Mouse (Mus musculus) myocyte (in vitro differentiated cells): ENCODE data around the gene Nelfa. TPM values are rescaled to one million over a fixed set of nuclear protein-coding genes. Genes with fewer than 3 reads are reported as not detected.

Experiments
- H3K27me3 ChIP-seq: one replicate; pipeline ENCODE4 v1.6.1; 2011; ENCODE audit not compliant: control insufficient read depth, insufficient read depth, insufficient read length
- H3K36me3 ChIP-seq: one replicate; pipeline ENCODE4 v1.6.1; 2011; ENCODE audit not compliant: control insufficient read depth, insufficient read depth
- H3K4me2 ChIP-seq: one replicate; pipeline ENCODE4 v1.6.1; 2011; ENCODE audit warnings: low read depth, control low read depth
- H3K4me3 ChIP-seq: one replicate; pipeline ENCODE4 v1.5.1; 2011; ENCODE audit warnings: mild to moderate bottlenecking, control low read depth, moderate library complexity
- H3K79me2 ChIP-seq: one replicate; pipeline ENCODE4 v1.6.1; 2011; ENCODE audit not compliant: control insufficient read depth, insufficient read depth
- H3ac ChIP-seq: one replicate; pipeline ENCODE4 v1.6.1; 2011; ENCODE audit not compliant: control insufficient read depth, insufficient read length
- CEBPB ChIP-seq: IDR thresholded peaks from 2 replicates; pipeline ENCODE4 v1.6.1; 2011; ENCODE audit warnings: mild to moderate bottlenecking, moderate library complexity; ENCODE audit not compliant: poor library complexity, insufficient read depth, severe bottlenecking
- E2F4 ChIP-seq: IDR thresholded peaks from one replicate; pipeline ENCODE4 v1.6.1; 2011; ENCODE audit warnings: mild to moderate bottlenecking, control low read depth, moderate library complexity; ENCODE audit not compliant: insufficient read depth
- MAX ChIP-seq: IDR thresholded peaks from one replicate; pipeline ENCODE4 v1.6.1; 2011; ENCODE audit warnings: low read depth, mild to moderate bottlenecking, control low read depth
- MYOD1 ChIP-seq, 3 experiments: IDR thresholded peaks; one replicate each; pipeline ENCODE4 v1.6.1; 2011; ENCODE audit warnings: control low read depth in 2 of 3, low read depth in 2 of 3, mild to moderate bottlenecking in 2 of 3, moderate library complexity in 1 of 3; ENCODE audit not compliant: insufficient read length in 2 of 3, control insufficient read depth in 1 of 3
- MYOG ChIP-seq, 3 experiments: IDR thresholded peaks; one replicate each; pipeline ENCODE4 v1.6.1; 2011; ENCODE audit warnings: control low read depth in 2 of 3, low read depth in 2 of 3, mild to moderate bottlenecking in 2 of 3; ENCODE audit not compliant: insufficient read length in 2 of 3, control insufficient read depth in 1 of 3, insufficient read depth in 1 of 3
- POLR2A ChIP-seq: IDR thresholded peaks from one replicate; pipeline ENCODE4 v1.6.1; 2011; ENCODE audit warnings: low read depth, mild to moderate bottlenecking, control low read depth, moderate library complexity; ENCODE audit not compliant: insufficient read length
- POLR2AphosphoS2 ChIP-seq: IDR thresholded peaks from one replicate; pipeline ENCODE4 v1.6.1; 2011; ENCODE audit warnings: low read depth, control low read depth; ENCODE audit not compliant: insufficient read length
- REST ChIP-seq: IDR thresholded peaks from one replicate; pipeline ENCODE4 v1.6.1; 2011; ENCODE audit warnings: mild to moderate bottlenecking, control low read depth, moderate library complexity; ENCODE audit not compliant: insufficient read depth, insufficient read length
- SRF ChIP-seq: IDR thresholded peaks from one replicate; pipeline ENCODE4 v1.6.1; 2011; ENCODE audit warnings: low read depth; ENCODE audit not compliant: control insufficient read depth, insufficient read length
- TCF12 ChIP-seq: IDR thresholded peaks from one replicate; pipeline ENCODE4 v1.6.1; 2011; ENCODE audit warnings: mild to moderate bottlenecking, control low read depth; ENCODE audit not compliant: poor library complexity, insufficient read depth, severe bottlenecking
- TCF3 ChIP-seq: IDR thresholded peaks from one replicate; pipeline ENCODE4 v1.6.1; 2011; ENCODE audit warnings: low read depth, control low read depth; ENCODE audit not compliant: insufficient read length
- USF1 ChIP-seq: IDR thresholded peaks from one replicate; pipeline ENCODE4 v1.6.1; 2011; ENCODE audit warnings: low read depth, mild to moderate bottlenecking, control low read depth, moderate library complexity
- polyA plus RNA-seq: library from polyadenylated mRNA; unstranded; fragments of >200 nt; fragmentation: generic; extraction: Trizol; gene quantifications from one replicate; pipeline ENCODE4 v1.2.1, GENCODE M21; 2012; ENCODE audit warnings: missing spikeins

The Nelfa gene
- polyA plus RNA-seq, 1 experiment: 17.1 TPM

DNA sequence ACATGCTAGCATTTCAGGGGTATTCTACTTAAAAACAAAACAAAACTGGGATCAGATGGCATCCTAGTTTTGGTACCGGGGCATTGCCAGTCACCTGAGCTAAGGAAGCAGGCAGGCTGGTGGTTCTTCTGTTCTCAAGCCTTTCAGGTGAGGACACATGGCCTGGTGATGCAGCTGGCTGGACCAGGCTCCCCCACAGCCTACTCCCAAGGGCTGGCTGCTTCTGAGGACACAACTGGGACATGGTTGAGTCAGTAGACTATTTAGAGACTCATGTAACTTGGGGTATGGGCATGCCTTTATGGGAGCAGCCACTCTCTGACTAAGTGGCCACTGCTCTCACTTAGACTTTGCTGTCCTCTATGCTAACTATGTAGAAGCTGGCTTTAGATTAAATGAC lies 60.7 kb downstream of the Nelfa start:
- H3K27me3 ChIP-seq: no peaks in the 10 kb centered on the region
- TF ChIP-seq MYOG (IDR thresholded peaks at IDR 0.05; ENCODE audit: control insufficient read depth in 1 of 3, insufficient read depth in 1 of 3, insufficient read length in 2 of 3, low read depth in 2 of 3): peak in 1 of 3 experiments; percentile 17
- TF ChIP-seq E2F4: no peak
- H3ac ChIP-seq: no peak overlapping the region
- no peaks in the 10 kb centered on the region for H3K79me2 ChIP-seq
- peaks cover 33% of the 10 kb centered on the region for H3K36me3 ChIP-seq
- no peak overlapping the region for H3K4me2 ChIP-seq
- no peak overlapping the region for H3K4me3 ChIP-seq

DNA sequence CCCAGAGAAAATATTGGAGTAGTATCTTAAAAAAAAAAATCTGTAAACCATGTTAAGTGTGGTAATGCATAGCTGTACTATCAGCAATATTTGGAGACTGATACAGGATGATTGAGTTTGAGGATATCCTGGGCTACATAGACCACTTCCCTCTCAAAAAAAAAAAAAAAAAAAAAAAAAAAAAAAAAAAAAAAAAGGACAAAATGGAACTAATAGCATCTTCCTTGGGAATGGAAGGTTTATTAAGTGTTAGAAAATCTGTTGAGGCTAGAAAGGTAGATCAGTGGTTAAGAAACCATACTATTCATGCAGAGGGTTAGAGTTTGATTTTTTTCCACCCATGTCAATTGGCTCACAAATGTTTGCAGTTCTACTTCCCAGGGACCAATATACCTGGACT lies 78.5 kb downstream of the Nelfa start:
- no peak overlapping the region for H3K4me3 ChIP-seq
- TF ChIP-seq CEBPB (no peak), MYOG (IDR thresholded peaks at IDR 0.05; ENCODE audit: control insufficient read depth in 1 of 3, insufficient read depth in 1 of 3, insufficient read length in 2 of 3, low read depth in 2 of 3) (no peak), TCF12 (no peak), POLR2AphosphoS2 (no peak)
- H3ac ChIP-seq: no peak overlapping the region

DNA sequence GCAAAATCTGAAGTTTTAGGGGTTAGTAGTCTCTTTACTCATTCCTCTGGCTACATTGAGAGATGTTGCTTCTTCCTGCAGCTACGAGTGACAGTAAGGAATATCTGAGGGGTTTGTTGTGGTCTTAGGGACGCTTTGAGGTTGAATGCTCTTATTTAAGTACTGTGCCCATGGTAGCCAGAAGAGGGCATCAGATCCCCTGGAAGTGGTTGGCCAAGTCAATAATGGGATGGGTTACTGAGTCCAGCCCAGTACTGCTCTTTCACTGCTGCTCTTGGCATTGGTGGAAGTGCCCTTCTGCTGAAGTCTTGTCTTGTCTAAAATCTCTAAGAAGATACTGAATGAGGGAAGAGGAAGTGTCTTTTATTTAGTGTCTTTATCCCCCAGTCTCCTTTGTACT lies 82.2 kb downstream of the Nelfa start:
- TF ChIP-seq POLR2A (no peak), CEBPB (no peak), POLR2AphosphoS2 (no peak), REST (no peak), SRF (no peak), MAX (no peak), TCF12 (no peak), USF1 (no peak), MYOD1 (IDR thresholded peaks at IDR 0.05; ENCODE audit: control insufficient read depth in 1 of 3, insufficient read length in 2 of 3, low read depth in 2 of 3) (no peak), MYOG (IDR thresholded peaks at IDR 0.05; ENCODE audit: control insufficient read depth in 1 of 3, insufficient read depth in 1 of 3, insufficient read length in 2 of 3, low read depth in 2 of 3) (no peak), TCF3 (no peak), E2F4 (no peak)
- Histone ChIP-seq H3K79me2 (peaks cover 20% of the 10 kb centered on the region), H3K36me3 (peaks cover 28% of the 10 kb centered on the region), H3K4me3 (no peak overlapping the region), H3K4me2 (no peak overlapping the region), H3K27me3 (no peaks in the 10 kb centered on the region), H3ac (no peak overlapping the region)

More for the DNA sequence above, 78.5 kb downstream of the Nelfa start:
- Histone ChIP-seq H3K4me2 (no peak overlapping the region), H3K27me3 (no peaks in the 10 kb centered on the region), H3K36me3 (peaks cover 49% of the 10 kb centered on the region), H3K79me2 (peaks cover 3% of the 10 kb centered on the region)

DNA sequence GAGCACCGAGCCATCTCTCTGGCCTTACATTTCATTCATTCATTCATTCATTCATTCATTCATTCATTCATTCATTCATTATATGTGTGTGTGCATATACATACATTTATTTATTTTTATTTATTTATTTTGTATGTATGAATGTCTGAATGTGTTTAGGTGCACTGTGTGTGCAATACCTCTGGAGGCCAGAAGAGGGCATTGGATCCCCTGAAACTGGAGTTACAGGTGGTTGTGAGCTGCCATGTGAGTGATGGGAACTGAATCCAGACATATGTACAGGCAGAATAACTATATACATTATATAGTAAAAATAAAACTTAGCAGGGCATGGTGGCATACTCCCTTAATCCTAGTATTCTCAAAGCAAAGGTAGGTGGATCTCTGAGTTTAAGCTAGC lies 83.1 kb downstream of the Nelfa start:
- Histone ChIP-seq H3ac (no peak overlapping the region), H3K4me3 (no peak overlapping the region), H3K4me2 (no peak overlapping the region), H3K36me3 (peaks cover 21% of the 10 kb centered on the region), H3K79me2 (peaks cover 26% of the 10 kb centered on the region), H3K27me3 (no peaks in the 10 kb centered on the region)
- no peak for TF ChIP-seq POLR2AphosphoS2
- no peak for TF ChIP-seq E2F4
- no peak for TF ChIP-seq TCF12
- no peak for TF ChIP-seq CEBPB
- no peak for TF ChIP-seq TCF3
- no peak for TF ChIP-seq REST
- TF ChIP-seq MYOG (IDR thresholded peaks at IDR 0.05; ENCODE audit: control insufficient read depth in 1 of 3, insufficient read depth in 1 of 3, insufficient read length in 2 of 3, low read depth in 2 of 3): no peak
- TF ChIP-seq SRF: no peak
- no peak for TF ChIP-seq USF1
- no peak for TF ChIP-seq MYOD1 (IDR thresholded peaks at IDR 0.05; ENCODE audit: control insufficient read depth in 1 of 3, insufficient read length in 2 of 3, low read depth in 2 of 3)
- TF ChIP-seq MAX: no peak
- TF ChIP-seq POLR2A: no peak

DNA sequence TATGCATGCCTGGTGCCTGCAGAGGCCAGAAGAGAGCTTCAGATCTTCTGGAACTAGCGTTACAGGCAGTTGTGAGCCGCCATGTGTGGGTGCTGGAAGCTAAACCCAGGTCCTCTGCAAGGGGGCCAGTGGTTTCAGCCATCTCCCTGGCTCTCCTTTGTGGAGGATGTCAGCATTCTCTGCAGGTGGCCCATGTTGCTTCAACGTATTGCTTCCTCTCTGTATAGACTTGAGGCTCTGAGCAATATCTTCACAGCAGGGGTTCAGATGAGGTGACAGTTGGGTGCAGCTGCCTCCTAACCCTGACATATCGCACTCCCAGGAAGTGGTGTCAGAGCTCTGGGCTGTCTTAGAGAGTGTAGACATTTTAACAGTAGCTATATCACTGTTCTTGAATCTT lies 84.7 kb downstream of the Nelfa start:
- no peak for TF ChIP-seq E2F4
- TF ChIP-seq POLR2AphosphoS2: no peak
- TF ChIP-seq CEBPB: no peak
- TF ChIP-seq SRF: no peak
- TF ChIP-seq TCF3: no peak
- no peak for TF ChIP-seq USF1
- TF ChIP-seq POLR2A: no peak
- H3K4me2 ChIP-seq: no peak overlapping the region
- H3K27me3 ChIP-seq: no peaks in the 10 kb centered on the region
- peaks cover 10% of the 10 kb centered on the region for H3K36me3 ChIP-seq
- H3ac ChIP-seq: no peak overlapping the region
- no peak overlapping the region for H3K4me3 ChIP-seq
- peaks cover 36% of the 10 kb centered on the region for H3K79me2 ChIP-seq

Other genes with a start within 250 kb of the Nelfa start
- gene Fgfr3, start 214.7 kb downstream of the Nelfa start, polyA plus RNA-seq: 2.7 TPM
- 29.2 TPM for gene Letm1, start 153.6 kb downstream of the Nelfa start, polyA plus RNA-seq
- 23.9 TPM for gene Nsd2, start 115.7 kb downstream of the Nelfa start, polyA plus RNA-seq
- gene Gm1673, start 47.0 kb upstream of the Nelfa start, polyA plus RNA-seq: 1.9 TPM
- gene Nat8l, start 59.6 kb upstream of the Nelfa start, polyA plus RNA-seq: 0.01 TPM
- 0.04 TPM for gene Poln, start 233.0 kb upstream of the Nelfa start, polyA plus RNA-seq
- gene Haus3, start 233.1 kb upstream of the Nelfa start, polyA plus RNA-seq: 3.0 TPM